Mouse (Mus musculus): ENCODE measurements around the gene Egln1. TPM values are rescaled to one million over a fixed set of nuclear protein-coding genes. Genes with fewer than 3 reads are reported as not detected.

Gene Egln1
- polyA plus RNA-seq, 1 experiment from 2014 or later: 10.1 TPM

- Histone ChIP-seq H3K27ac (no peak overlapping the region), H3K9me3 (no peaks in the 10 kb centered on the region)
- WGBS: 91% methylated on average over 5 of the region's 5 CpGs
Observed at GRCm38 (mm10) chr8:124963246-124963645, 14.1 kb upstream of the Egln1 start.

GRCm38 (mm10) chr8:124960226-124960880 is 11.2 kb upstream of the Egln1 start:
- WGBS: 28% methylated on average over 8 of the region's 8 CpGs
- Histone ChIP-seq H3K36me3 (0 out of 2 replicates have a peak, but pooled peaks cover 2% of the 10 kb centered on the region), H3K27me3 (ENCODE audit: insufficient read depth, poor library complexity, severe bottlenecking) (no peaks in the 10 kb centered on the region), H3K4me1 (replicated peaks) (peaks cover 23% of the 10 kb centered on the region), H3K27ac (peak overlapping the region; percentile 35; the same call in 1 of the 2 replicates), H3K9me3 (no peaks in the 10 kb centered on the region), H3K4me3 (no peak overlapping the region)
- DNase-seq (ENCODE audit: low spot score): peak; percentile 27

More at GRCm38 (mm10) chr8:124963246-124963645, 14.1 kb upstream of the Egln1 start:
- Histone ChIP-seq H3K36me3 (no peaks in the 10 kb centered on the region), H3K27me3 (ENCODE audit: insufficient read depth, poor library complexity, severe bottlenecking) (no peaks in the 10 kb centered on the region), H3K4me3 (no peak overlapping the region), H3K4me1 (replicated peaks) (peaks cover 22% of the 10 kb centered on the region)
- DNase-seq (ENCODE audit: low spot score): no peak

- H3K36me3 ChIP-seq: 0 out of 2 replicates have a peak, but pooled peaks cover 2% of the 10 kb centered on the region
- H3K9me3 ChIP-seq: no peaks in the 10 kb centered on the region
- H3K27me3 ChIP-seq (ENCODE audit: insufficient read depth, poor library complexity, severe bottlenecking): no peaks in the 10 kb centered on the region
- H3K4me1 ChIP-seq (replicated peaks): peaks cover 23% of the 10 kb centered on the region
- H3K4me3 ChIP-seq: no peak overlapping the region
- H3K27ac ChIP-seq: peak overlapping the region; percentile 46; the same call in 1 of the 2 replicates
- WGBS: 67% methylated on average over 8 of the region's 8 CpGs
- no peak for DNase-seq (ENCODE audit: low spot score)
Observed at GRCm38 (mm10) chr8:124959462-124960225, 10.5 kb upstream of the Egln1 start.

- Histone ChIP-seq H3K27me3 (ENCODE audit: insufficient read depth, poor library complexity, severe bottlenecking) (no peaks in the 10 kb centered on the region), H3K27ac (no peak overlapping the region), H3K4me1 (replicated peaks) (peaks cover 24% of the 10 kb centered on the region), H3K36me3 (0 out of 2 replicates have a peak, but pooled peaks cover 2% of the 10 kb centered on the region), H3K4me3 (no peak overlapping the region), H3K9me3 (no peaks in the 10 kb centered on the region)
- 84% methylated on average over 8 of the region's 8 CpGs for WGBS
- DNase-seq (ENCODE audit: low spot score): no peak
Observed at GRCm38 (mm10) chr8:124954572-124955082, 5.5 kb upstream of the Egln1 start.

GRCm38 (mm10) chr8:124953188-124953587 is 4.1 kb upstream of the Egln1 start:
- Histone ChIP-seq H3K27me3 (ENCODE audit: insufficient read depth, poor library complexity, severe bottlenecking) (no peaks in the 10 kb centered on the region), H3K36me3 (0 out of 2 replicates have a peak, but pooled peaks cover 2% of the 10 kb centered on the region), H3K4me1 (replicated peaks) (peaks cover 14% of the 10 kb centered on the region), H3K9me3 (no peaks in the 10 kb centered on the region), H3K4me3 (no peak overlapping the region), H3K27ac (no peak overlapping the region)
- no peak for DNase-seq (ENCODE audit: low spot score)
- 90% methylated on average over 7 of the region's 7 CpGs for WGBS

GRCm38 (mm10) chr8:124950865-124951264 is 1.7 kb upstream of the Egln1 start:
- peaks cover 28% of the 10 kb centered on the region for H3K4me1 ChIP-seq (replicated peaks)
- no peaks in the 10 kb centered on the region for H3K27me3 ChIP-seq (ENCODE audit: insufficient read depth, poor library complexity, severe bottlenecking)
- H3K36me3 ChIP-seq: 0 out of 2 replicates have a peak, but pooled peaks cover 2% of the 10 kb centered on the region
- no peaks in the 10 kb centered on the region for H3K9me3 ChIP-seq
- 82% methylated on average over 2 of the region's 2 CpGs for WGBS
- peak overlapping the region; percentile 99; the same call in 1 of the 2 replicates for H3K27ac ChIP-seq
- DNase-seq (ENCODE audit: low spot score): no peak
- H3K4me3 ChIP-seq: peak overlapping the region; percentile 94

GRCm38 (mm10) chr8:124950069-124950456 is 939 bp upstream of the Egln1 start:
- 47% methylated on average over 10 of the region's 10 CpGs for WGBS

GRCm38 (mm10) chr8:124948733-124949111 is 402 bp downstream of the Egln1 start:
- H3K27ac ChIP-seq: peak overlapping the region; percentile 99
- peak; percentile 49 for DNase-seq (ENCODE audit: low spot score)
- no peaks in the 10 kb centered on the region for H3K27me3 ChIP-seq (ENCODE audit: insufficient read depth, poor library complexity, severe bottlenecking)
- 5% methylated on average over 62 of the region's 62 CpGs for WGBS
- H3K4me3 ChIP-seq: peak overlapping the region; percentile 94
- peaks cover 6% of the 10 kb centered on the region for H3K36me3 ChIP-seq
- no peaks in the 10 kb centered on the region for H3K9me3 ChIP-seq
- H3K4me1 ChIP-seq (replicated peaks): peaks cover 50% of the 10 kb centered on the region

More at GRCm38 (mm10) chr8:124950069-124950456, 939 bp upstream of the Egln1 start:
- DNase-seq (ENCODE audit: low spot score): peak; percentile 22
- Histone ChIP-seq H3K36me3 (no peaks in the 10 kb centered on the region), H3K4me3 (peak overlapping the region; percentile 94), H3K4me1 (replicated peaks) (peaks cover 36% of the 10 kb centered on the region), H3K9me3 (no peaks in the 10 kb centered on the region), H3K27me3 (ENCODE audit: insufficient read depth, poor library complexity, severe bottlenecking) (no peaks in the 10 kb centered on the region), H3K27ac (peak overlapping the region; percentile 99)

- Histone ChIP-seq H3K4me1 (replicated peaks) (peaks cover 56% of the 10 kb centered on the region), H3K27ac (peak overlapping the region; percentile 99), H3K36me3 (peaks cover 6% of the 10 kb centered on the region), H3K27me3 (ENCODE audit: insufficient read depth, poor library complexity, severe bottlenecking) (no peaks in the 10 kb centered on the region), H3K9me3 (no peaks in the 10 kb centered on the region), H3K4me3 (peak overlapping the region; percentile 94)
- peak; percentile 74 for DNase-seq (ENCODE audit: low spot score)
- WGBS: under 1% methylated on average over 67 of the region's 67 CpGs
Observed at GRCm38 (mm10) chr8:124947865-124948732, 1.0 kb downstream of the Egln1 start.

- peak; percentile 11 for DNase-seq (ENCODE audit: low spot score)
- H3K4me3 ChIP-seq: peak overlapping the region; percentile 20
- no peak overlapping the region for H3K27ac ChIP-seq
- no peaks in the 10 kb centered on the region for H3K27me3 ChIP-seq (ENCODE audit: insufficient read depth, poor library complexity, severe bottlenecking)
- H3K9me3 ChIP-seq: no peaks in the 10 kb centered on the region
- WGBS: 50% methylated on average over 7 of the region's 7 CpGs
- H3K36me3 ChIP-seq: peaks cover 37% of the 10 kb centered on the region
- peaks cover 45% of the 10 kb centered on the region for H3K4me1 ChIP-seq (replicated peaks)
Observed at GRCm38 (mm10) chr8:124944406-124944805, 4.7 kb downstream of the Egln1 start.

- no peaks in the 10 kb centered on the region for H3K9me3 ChIP-seq
- DNase-seq (ENCODE audit: low spot score): no peak
- WGBS: 91% methylated on average over 6 of the region's 6 CpGs
- H3K4me1 ChIP-seq (replicated peaks): peaks cover 45% of the 10 kb centered on the region
- no peak overlapping the region for H3K4me3 ChIP-seq
- no peaks in the 10 kb centered on the region for H3K27me3 ChIP-seq (ENCODE audit: insufficient read depth, poor library complexity, severe bottlenecking)
- peaks cover 43% of the 10 kb centered on the region for H3K36me3 ChIP-seq
- H3K27ac ChIP-seq: no peak overlapping the region
Observed at GRCm38 (mm10) chr8:124943801-124944200, 5.3 kb downstream of the Egln1 start.

- no peaks in the 10 kb centered on the region for H3K27me3 ChIP-seq (ENCODE audit: insufficient read depth, poor library complexity, severe bottlenecking)
- H3K27ac ChIP-seq: no peak overlapping the region
- no peaks in the 10 kb centered on the region for H3K4me1 ChIP-seq (replicated peaks)
- no peak for DNase-seq (ENCODE audit: low spot score)
- H3K36me3 ChIP-seq: peaks cover 67% of the 10 kb centered on the region
- no peaks in the 10 kb centered on the region for H3K9me3 ChIP-seq
- WGBS: 87% methylated on average over 4 of the region's 4 CpGs
- no peak overlapping the region for H3K4me3 ChIP-seq
Observed at GRCm38 (mm10) chr8:124937293-124937692, 11.8 kb downstream of the Egln1 start.
